Mouse (Mus musculus) megakaryocyte, adult 5-6 weeks (primary cell): ENCODE results near the gene Zeb2. TPM values are rescaled to one million over a fixed set of nuclear protein-coding genes. Genes with fewer than 3 reads are reported as not detected.

Experiments used
- ATAC-seq: 2 replicates; pipeline ENCODE4 v1.8.0; 2016; ENCODE audit warnings: mild to moderate bottlenecking, inconsistent platforms; ENCODE audit not compliant: poor library complexity, severe bottlenecking
- total RNA-seq, 2 experiments: library from RNA; stranded (forward) in 1 of 2; stranded (reverse) in 1 of 2; fragments of 153-499, 151-499 nt in 1 of 2; fragments of 221-1000, 200-1000 nt in 1 of 2; gene quantifications; 2 replicates each; pipeline versions ENCODE4 v1.2.3 to v1.2.4; 2015 to 2017

Zeb2 gene
- total RNA-seq, 2 experiments from 2014 or later: 278 to 305 TPM

DNA sequence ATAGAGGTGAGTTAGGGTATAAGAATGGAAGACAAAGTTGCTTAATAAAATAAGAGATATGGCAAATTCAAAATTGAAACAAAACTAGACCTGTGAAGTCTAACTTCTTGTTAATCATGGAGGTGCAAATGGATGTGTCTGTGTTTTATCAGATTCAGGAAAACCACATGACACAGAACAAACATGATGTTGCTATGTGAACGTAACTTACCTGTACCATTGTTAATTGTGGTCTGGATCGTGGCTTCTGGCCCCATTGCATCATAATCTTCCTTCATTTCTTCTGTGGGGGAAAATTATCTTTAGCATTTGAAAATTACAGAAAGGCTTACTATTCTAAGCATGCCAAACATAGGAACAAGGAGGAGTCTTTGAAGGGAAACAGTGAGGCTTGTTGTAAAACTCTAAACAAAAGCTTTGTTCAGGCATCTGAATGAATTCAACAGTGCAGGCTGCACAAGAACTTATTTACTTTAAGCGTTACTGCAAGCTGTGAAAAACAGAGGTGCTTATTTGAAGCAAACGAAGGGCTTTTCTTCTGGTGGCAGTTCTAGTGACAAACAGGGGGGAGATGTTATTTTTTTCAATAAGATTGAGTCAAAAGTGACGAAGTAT, 99.9 kb downstream of the Zeb2 start:
- ATAC-seq: peak; percentile 30; the same call in 1 of the 2 replicates

DNA sequence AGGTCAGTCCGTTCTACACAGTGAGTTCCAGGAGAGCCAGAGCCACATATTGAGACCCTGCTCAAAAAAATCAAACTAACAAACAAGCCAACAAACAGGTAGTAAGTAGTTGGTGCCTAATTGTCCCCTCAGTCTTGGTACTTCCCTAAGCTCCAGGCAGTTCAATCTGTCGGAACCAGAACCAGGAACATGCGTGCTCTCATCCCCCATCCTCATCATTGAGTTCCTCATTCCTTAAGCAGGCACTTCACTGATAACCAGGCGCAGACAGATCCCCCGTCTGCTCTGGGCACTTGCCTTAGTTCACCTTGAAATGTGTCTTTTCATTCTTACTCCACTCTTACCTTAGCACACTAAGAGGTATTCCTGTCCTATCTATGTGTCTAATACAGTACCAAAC, 103.9 kb downstream of the Zeb2 start:
- 0 out of 2 replicates have a peak, but pooled peaks have one; percentile 19 for ATAC-seq

DNA sequence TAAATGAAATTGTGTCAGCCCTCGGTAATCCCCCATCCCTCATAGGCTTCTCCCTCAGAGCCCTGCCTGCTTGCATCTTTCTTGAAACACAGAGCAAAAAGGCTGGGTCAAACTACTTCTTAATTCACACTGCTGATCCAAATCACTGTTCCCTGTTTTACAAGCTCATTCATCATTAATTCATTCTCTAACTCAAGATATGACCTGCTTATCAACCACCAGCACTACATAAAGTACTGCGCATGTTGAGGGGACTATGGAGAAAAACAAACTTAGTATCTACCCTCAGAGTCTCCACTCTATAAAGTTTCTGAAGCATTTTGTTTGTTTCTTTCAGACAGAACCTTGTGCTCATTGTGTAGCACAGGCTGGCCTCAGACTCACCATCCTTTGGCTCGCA, 104.5 kb downstream of the Zeb2 start:
- no peak for ATAC-seq

DNA sequence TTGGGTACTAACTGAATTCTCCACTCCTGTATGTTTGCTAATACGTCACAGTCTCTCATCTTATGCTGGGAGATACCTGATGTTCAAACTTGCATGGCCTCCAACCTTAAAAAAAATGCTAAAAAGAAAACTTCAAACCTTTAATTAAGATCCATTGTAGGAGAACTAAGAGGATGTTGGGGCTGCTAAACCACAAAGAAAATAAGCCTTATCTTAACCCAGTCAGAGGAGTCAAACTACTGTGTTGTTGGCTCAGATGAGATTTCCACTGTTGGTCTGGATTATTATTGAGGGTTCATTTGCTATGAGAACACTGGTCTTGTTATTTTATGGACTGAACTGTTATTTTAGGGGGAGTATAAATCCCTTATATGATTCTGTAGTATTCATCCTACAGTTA, 106.5 kb downstream of the Zeb2 start:
- no peak for ATAC-seq

DNA sequence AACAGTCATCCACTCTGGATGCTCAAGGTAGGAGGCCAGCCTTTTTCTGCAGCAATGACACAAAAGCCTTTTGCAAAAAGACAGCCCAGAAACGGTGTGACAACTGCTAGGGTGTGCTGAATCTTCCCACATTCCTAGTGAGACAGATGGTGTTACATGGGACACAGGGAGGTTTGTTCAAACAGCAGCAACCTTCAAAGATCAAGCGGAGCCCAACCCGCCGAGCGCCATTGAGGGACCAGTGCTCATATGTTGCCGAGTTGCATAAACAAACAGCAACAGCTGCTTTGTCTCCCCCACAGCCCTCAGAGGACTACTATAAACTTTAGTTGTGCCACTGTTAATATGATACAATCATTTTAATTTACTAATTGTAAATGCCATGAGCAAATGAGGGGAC, 117.3 kb downstream of the Zeb2 start:
- no peak for ATAC-seq

DNA sequence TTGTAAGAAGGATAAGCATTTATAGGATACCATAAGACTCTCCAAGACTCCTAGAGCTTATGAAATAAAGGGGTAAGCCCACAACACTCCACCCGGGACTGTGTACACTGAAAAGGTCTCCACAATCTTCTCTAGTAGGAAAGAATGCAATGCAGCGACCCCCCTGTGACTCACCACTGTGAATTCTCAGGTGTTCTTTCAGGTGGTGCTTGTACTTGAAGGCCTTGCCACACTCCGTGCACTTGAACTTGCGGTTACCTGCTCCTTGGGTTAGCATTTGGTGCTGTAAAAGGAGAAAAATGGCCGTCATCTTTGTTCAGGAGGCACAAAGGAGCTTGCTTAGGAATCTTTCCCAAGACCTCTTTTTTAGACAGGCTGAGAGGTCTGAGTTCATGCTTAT, 118.5 kb downstream of the Zeb2 start:
- no peak for ATAC-seq

DNA sequence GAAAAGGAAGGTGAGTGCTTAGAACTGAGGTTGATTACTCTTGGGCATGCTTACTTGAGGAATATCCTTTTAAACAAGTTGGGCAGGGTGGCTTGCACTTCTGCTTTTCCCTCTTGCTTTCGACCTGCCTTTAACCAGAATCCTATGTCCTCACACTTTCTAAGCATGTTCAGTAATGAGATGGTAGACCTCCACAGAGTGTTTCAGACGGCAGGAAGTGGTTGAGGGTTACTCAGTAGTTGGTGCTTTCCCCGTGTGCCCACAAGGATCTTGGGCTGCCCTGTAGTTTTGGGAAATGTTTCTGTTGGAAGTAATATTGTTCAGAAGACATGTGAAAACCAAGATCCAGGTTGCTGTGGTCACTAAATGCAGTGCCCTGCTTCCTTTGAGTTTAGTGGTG, 135.5 kb downstream of the Zeb2 start:
- peak; percentile 78 for ATAC-seq

DNA sequence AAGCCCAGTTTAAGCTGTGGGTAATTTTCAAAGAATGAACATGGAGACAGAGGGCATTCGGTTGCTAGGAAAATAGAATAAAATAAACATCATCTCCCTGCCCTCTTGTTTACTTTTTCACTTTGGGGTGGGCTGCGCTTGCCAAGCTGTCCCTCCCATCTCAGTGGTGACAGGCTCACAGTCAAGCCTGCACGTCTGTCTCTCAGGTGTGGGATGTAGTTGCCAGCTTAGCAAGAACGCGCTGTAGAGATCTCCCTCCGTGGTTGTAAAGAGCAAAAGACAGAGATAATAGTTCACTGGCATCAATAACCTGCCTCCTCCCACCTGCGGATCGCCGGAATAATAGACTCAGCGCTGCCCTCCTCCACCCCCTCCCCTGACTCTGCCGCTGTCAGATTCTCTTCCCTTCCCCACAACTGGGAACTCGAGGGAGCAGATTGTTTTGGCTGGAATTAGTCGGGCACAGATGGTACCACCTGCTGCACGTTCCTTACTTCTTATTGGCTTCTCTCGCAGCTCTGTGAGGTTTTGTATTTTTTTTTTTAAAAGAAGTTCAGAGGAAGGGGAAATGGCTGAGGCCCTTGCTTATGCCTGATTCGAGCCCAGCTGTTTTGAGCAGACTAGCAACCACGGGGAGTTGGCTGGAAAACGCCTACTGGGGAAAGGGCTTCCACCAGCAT, 138.0 kb downstream of the Zeb2 start:
- no peak for ATAC-seq

DNA sequence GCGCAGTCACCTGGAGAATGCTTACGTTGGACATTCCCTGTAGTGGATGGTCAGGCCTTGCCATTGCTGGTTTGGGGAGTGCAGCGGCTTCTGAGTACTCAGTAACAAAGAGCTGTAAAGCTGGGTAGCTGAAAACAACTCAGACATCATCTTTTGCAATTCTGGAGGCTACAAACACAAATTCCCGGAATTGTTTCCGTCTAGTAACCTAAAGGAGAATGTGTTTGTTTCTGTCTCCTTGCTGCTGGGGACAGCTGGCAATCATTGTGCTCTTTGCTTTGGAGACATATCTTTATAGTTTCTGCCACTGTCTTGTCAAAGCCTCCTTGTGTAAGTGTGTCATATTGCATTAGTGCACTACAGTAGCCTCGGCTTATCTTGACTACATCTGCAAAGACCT, 139.2 kb downstream of the Zeb2 start:
- ATAC-seq: no peak

DNA sequence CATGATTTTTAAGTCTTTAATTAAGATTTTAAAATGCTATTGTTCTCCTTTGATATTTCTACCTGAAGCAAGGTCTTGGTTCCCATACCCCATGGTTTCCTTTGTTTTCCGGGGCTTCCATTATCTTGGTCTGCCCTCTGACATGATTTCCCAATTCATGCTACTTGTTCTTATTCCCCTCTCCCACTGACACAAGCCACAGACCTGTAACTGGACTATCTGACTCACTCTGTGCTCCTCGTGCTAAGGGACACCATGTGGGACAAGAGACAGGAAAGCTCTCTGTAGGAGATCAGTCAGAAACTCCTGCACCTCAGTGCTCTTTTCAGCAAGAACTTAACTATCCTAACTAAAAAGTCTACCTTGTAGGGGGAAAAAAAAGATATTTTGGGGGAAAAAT, 139.6 kb downstream of the Zeb2 start:
- no peak for ATAC-seq

DNA sequence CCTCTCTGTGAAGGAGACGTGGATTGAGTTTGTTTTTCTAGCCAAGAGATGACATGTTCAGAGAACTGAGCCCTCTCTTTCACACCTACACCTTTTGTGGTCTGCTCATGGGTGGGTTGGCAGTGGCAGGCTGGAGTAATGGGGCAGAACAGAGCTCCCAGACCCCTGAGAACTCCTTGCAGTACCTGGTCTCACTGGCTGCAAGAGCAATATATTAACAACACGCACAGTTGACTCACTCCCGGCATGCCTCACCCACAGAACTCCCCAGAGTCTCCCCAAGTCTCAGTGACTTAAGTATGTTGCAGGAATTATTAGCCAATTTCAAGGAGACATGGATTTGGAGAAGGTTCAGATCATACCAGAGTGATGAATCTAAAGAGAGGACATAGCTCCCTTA, 140.1 kb downstream of the Zeb2 start:
- no peak for ATAC-seq

DNA sequence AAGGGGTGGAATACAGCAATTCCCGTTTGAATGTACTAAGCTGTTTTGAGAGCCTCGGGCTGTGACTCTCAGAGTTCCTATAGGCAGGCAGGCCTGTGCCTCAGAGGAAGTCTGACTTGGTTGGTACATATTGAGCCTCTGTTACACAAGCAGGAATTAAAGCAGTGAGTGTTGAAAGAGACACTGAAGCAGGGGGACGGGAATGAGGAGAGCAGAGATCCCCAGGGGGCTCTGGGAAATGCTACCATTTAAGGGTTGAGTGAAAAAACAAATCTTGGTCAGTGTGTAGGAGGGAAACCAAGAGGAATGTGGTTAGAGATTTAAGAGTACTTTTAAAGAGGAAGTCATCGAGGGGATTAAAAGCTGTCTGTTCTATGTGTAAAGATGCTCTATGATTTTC, 140.7 kb downstream of the Zeb2 start:
- ATAC-seq: peak; percentile 86

DNA sequence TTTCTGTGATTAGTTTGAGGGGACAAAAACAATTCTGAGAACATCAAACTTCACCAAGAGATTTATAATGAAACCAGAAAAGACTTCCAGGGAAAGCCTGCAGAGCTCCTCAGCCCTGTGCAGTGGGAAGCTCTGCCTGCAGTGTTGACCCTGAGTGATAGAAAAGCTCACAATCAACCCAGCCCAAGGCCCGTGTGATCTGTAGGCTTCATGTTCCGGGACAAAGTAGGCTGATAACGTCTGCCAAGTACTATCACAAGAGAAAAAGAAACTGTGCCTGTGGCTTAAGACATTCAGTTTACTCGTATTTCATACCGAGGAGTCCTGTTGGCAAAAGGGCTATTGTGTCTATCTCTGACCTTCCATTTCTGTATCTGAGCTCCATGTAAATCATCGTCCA, 143.4 kb downstream of the Zeb2 start:
- ATAC-seq: no peak

DNA sequence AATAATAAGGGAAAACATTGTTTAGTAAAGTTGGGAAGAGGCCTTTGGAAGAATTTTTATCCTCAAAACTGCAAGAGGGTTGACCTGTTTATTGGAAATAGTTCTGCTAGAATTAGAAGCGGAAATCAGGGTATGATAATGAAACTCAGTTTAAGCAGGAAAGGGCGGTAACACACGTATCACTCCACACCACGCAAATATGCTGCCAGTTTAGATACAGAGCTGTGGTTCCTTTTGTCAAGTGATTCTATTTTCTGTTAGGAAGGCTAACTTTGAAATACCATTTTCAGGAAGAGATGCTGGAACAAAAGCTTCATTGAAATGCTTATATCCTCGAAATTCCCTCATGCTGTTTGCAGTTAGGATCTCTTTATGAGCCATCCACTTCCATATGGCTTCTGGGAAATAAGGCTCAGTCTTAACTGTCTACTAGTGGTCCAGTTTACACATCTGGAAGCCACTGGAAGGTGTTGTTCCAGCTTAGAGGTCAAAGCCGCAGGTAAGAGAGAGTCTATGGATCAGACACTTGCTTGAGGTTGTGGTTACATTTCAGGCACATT, 147.0 kb downstream of the Zeb2 start:
- no peak for ATAC-seq

DNA sequence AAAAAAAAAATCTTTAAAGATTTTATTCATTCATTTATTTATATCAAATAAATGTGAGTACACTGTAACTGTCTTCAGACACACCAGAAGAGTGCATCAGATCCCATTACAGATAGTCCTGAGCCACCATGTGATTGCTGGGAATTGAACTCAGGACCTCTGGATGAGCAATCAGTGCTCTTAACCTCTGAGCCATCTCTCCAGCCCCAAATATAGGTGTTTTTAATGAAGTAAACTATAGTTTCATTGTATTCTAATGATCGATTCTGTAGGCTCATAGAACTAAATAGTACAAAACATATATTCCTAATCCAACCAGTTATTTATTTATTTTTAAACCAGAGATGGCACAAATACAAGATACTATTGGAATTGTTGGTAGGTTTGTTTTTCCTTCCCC, 147.6 kb downstream of the Zeb2 start:
- ATAC-seq: no peak

DNA sequence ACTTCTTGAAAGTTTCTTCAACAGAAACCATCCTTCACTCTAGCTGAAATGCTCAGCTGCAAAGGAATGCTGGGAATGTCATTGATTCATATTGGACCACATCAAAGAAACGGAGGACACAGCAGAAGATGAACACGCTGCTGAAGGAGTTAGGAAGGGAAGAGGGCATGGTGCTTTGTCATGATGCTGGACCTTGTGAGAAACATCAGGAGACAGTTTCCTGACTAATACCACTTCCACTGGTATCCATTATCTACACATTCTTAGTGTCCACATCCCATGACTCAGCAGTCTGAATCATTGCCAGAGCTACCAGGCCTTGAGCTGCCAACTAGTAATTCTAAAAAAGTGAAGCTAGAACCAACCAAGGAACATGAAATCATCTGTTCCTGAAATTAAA, 148.0 kb downstream of the Zeb2 start:
- ATAC-seq: no peak

DNA sequence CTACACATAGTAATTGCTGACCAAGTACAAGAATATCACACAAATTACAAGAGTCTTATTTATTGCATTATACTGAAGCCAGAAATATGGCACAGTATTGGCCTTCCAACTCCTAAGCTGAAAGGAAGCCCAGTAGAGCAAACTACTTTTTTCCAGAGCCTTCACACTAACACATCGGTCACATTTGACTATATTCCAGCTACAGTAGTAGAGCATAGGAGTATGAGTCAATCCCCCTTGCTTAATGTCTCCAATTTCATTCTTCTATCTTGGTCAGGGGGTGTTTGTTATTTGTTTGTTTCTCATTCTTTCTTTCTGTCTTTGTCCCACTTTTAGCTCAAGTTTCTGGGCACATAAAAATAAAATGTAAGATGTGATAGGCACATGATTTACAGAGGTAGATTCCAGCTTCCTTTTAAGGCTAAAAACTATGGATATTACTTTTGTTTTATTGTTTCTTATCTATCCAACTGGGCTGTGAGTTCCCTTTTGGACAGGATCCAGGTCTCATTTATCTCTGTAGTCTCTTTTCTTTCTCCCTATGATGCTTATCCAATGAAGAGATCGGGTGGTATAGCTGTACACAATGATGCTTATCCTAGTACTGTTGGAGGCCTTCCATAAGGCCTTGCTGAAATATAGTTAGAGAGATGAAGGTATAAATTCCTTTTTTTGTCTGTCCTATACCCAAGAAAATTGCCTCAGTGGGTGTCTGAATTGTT, 151.2 kb downstream of the Zeb2 start:
- no peak for ATAC-seq

DNA sequence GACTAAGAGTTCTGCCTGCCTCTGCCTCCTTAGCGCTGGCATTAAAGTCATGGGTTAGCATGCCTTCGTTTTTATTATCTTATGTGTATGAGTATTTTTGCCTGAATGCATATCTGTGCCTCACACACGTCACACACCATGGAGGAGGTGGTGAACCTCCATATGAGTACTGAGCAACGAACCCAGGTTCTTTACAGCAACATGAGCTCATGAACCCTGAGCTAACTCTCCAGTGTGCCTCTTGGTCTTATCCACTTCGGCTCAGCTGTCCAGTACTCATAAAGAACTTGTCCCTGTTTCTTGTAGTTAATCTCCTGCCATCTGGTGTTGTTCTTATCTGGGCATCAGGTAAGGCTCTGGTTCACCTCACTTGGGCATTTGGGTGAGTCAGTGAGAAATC, 154.6 kb downstream of the Zeb2 start:
- no peak for ATAC-seq

DNA sequence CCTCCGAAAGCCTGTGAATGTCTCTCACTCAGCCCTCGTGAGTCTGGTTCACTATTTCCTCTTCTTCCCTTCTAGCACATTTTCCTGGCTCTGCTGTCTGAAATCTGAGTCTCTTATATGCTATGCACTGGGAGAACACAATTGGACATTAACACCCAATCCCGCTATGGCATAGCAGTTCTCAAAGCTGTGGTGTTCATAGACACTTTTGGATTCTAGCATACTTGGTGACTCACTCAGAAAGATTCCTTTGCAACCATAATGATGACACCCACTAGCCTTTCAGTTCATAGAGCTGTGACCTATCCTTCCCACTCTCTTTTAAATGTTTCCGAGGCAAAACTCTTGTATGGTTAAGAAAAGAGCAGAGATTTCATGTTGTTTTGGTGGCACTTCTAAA, 156.0 kb downstream of the Zeb2 start:
- no peak for ATAC-seq

DNA sequence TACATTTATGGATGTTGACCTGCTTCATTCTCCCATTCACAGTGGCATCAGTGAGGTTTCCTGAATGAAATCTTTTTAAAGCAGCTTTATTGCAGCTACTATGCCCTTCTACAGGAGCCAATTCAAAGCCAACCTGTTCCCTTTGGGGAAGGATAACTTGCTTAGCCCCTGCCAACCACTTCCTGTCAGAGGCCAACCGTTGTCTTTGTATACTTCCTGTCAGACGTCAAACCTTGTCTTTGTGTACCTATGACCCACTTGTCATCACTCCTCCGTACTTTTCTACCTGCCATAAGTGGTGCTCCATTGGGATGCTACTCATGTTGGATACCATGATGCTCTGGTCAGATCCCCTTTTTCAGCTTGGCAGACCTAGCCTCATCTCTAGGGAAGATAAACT, 156.6 kb downstream of the Zeb2 start:
- peak; percentile 46 for ATAC-seq

DNA sequence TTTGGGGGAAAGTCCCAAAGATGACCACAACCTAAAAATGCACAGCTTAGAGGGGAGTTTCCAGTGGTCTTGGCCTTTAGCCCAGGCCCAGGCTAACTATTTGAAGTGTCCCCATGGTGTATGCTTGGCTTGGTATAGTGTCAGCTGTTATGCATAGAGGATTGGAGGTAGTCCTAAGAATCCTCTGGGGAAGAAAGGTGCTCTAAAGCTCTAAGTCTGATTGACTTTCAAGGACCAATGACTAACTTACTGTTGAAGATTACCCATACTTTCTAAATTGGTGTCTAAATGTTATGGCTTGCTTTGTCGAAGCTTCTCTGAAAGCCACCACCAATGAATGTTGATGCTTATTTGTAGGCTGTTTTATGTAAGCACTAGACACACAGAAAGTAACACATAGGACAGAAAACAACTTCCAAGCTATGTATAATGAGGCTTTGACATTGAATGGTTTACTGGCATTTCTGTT, 159.8 kb downstream of the Zeb2 start:
- ATAC-seq: no peak

DNA sequence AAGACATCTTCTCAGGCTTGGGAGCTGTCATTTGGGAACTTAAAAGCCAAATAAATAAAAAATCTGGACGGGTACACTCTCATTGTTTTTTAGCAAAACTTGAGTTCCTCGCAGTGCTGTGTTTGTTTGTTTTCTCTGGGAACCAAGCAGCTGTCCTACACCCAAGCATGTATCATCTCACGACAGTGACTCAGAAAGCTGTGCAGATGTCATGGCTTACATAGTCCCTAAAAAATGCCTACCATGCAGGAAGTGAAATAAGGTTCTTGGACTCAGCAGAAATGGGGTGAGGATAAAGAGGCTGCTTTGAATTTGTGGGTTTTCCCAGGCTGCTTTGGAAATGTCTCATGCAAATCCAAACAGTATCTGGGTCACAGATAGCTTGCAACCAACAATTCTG, 161.0 kb downstream of the Zeb2 start:
- ATAC-seq: no peak
